Mouse (Mus musculus) spleen, adult 12 weeks (tissue): ENCODE measurements at regions not wholly inside any gene's neighbourhood (a gene's known extent, or its start where the extent isn't known, plus 50 kb on each side); places are given as distances from the start of the nearest gene placed in this dataset.
A peak's percentile ranks its signal among the peaks of the same experiment; 100 is the strongest.

Experiments
- DNase-seq: peaks from one replicate; pipeline ENCODE4 v3.0.0; 2022; ENCODE audit warnings: low spot score

DNA sequence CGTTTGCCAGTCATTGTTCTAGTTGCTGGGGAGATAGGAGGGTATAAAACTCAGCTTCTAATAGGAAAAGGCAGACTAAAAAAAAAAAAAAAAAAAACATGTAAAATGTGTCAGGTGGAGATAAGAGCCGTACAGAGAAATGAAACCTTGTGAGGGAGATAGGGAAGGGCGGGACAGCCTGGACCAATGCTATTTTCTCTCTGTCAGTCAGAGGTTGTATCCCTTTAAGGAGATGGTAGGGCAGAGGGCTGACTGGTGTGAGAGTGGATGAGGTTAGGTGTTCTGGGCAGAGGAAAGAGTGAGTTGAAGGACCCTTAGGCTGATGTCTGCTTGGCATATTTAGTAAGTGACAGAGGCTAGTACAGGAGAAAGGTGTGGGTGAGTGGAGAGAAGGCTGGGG lies 169.2 kb upstream of the Serpine2 start:
- DNase-seq, result peak; percentile 36

DNA sequence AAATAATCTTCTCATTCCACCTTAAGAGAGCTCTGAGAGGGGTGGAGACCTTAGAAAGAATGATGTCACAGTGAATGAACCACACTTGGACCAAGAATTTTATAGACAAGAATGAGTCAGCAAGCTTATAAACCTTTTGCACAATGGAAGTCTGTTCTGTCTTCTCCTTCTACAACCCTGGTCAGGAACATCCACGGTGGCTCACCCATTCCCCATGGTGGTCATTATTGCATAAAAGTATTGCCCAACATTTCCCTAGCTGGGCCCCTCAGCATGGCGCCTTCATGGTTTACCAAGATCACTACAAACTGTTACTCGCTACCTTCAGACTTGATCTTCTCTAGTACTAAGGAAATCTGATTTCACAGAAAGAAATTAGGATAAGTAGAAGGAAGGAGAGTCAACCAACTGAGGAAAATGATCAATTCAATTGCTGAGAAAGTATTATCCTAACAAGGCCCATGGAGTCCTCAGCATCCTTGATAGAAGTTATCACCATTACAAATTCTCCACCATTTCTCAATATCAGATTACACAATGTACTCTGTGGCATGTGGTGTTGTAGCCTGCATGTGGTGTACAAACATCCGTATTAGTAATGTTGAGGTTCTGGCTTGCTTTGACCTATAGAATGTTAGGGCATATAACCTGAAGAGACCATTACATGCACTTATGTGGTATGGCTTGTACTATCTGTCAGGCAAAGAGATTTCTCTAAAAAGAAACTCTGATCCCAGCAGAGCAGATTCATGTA lies 165.1 kb upstream of the Serpine2 start:
- DNase-seq, result no peak

GRCm38 (mm10) chr1:80023518-80024095 lies 162.6 kb upstream of the Serpine2 start:
- DNase-seq, result no peak

DNA sequence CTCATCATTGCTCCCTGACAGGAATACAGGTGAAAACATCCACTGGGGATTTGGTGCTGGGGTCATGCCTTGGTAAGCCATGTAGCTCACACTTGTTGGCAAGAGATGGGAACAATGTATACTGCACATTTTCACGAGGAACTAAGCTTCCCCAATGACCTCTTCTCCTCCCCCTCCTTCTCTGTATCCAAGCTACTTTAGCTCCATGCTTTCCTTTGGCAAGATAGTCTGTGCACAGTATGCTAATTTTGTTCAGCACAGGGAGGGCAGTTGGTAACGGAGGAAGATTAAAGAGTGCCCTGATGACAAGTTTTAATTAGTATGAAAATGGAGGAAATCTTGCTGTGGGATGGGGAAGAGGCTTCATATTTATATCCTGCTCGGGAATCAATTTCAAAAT lies 160.9 kb upstream of the Serpine2 start:
- DNase-seq, result no peak

DNA sequence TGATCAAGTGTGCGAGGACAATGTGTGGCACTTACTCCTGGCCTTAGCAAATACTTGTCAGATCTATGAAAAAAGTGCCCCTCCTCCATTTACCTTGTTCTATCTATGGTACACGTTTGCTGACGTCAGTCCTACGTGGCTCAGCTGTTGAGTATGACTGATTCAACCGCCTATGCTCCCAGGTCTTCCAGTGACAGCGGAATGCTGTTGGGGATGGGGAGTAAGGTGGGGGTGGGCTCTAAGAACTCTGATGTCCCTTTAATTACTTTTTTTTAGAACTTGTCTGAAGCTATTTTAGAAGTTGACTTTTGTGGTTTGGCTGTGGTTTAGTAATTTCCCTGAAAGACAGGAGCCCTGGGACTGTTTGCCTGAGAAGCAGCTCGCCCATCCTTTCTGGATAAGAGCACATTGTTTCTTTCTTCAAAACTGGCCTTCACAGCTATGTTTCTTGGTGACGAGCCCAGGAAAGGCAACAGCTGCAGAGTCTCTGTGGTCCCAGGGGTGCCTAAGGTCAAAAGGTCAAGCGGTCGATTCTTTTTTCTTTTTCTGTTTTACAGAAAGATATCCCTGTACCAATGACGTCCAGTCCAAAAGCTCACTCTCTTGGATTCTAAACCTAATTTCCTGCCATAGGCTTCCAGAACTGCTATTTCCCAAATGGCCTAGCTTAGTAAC lies 157.5 kb upstream of the Serpine2 start:
- DNase-seq, result no peak

GRCm38 (mm10) chr1:80015474-80015873 lies 154.5 kb upstream of the Serpine2 start:
- DNase-seq, result no peak

DNA sequence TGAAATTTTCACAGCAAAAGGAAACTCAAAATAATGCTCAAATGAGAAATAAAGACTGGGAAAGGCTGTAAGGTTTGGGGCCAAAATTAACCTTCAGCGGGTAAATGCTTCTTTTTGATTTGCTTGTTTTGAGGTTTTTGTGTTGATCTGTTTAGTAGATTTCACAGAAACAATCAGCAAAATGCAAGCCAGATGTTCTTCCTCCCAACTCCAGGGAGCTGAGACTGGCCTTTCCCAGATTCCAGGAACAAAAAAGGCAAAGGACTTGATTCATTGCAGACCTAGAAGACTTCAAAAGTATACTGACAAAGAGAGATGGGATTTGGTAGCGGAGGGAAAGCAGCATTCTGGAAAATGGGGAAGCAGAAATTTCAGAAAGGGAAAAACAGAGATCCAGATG lies 153.6 kb upstream of the Serpine2 start:
- no peak for DNase-seq

- DNase-seq, result no peak
These were observed 149.7 kb upstream of the Serpine2 start for GRCm38 (mm10) chr1:80010724-80011123.

- DNase-seq, result peak; percentile 7
These were observed 138.1 kb upstream of the Serpine2 start for GRCm38 (mm10) chr1:79999081-79999480.

DNA sequence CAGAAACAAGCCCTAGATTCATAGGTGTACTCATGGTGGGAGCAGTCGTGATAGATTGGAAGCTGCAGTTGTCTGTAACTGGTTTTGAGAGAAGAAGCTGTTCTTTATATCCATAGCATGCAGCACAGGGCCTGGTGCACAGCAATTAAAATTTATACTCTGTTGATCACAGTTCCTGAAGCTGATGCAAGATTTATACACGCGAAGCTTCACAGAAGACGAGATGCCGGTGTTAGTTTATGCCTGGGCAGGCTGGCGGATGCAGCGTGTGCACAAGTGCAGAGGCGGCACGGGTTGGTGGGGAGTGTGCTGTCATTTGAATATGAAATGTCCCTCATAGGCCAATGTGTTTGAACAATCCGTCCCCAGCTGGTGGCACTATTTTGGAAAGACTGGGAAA lies 136.9 kb upstream of the Serpine2 start:
- no peak for DNase-seq

DNA sequence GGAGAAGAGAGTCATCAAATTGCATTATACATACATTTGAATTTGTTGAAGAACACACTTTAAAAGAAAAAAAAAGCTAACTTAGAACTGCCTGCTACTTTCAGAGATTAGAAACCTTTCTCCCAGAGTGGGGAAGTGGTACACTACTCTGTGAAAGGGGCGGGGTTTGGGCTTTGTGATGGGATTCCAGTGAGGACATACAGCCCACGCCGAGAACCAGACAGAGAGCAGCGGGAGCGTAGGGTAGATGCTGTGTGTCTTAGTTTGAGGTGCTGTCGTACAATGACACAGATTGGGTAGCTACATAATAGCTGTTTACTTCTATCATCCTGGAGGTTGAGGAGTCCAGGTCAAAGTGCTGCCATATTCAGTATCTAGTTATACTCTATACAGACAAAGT lies 136.5 kb upstream of the Serpine2 start:
- no peak for DNase-seq

- DNase-seq, result no peak
These were observed 123.7 kb upstream of the Serpine2 start for GRCm38 (mm10) chr1:79984721-79985120.

GRCm38 (mm10) chr1:79982678-79983280 lies 121.8 kb upstream of the Serpine2 start:
- no peak for DNase-seq

- DNase-seq, result no peak
These were observed 118.9 kb upstream of the Serpine2 start for GRCm38 (mm10) chr1:79979863-79980262.

DNA sequence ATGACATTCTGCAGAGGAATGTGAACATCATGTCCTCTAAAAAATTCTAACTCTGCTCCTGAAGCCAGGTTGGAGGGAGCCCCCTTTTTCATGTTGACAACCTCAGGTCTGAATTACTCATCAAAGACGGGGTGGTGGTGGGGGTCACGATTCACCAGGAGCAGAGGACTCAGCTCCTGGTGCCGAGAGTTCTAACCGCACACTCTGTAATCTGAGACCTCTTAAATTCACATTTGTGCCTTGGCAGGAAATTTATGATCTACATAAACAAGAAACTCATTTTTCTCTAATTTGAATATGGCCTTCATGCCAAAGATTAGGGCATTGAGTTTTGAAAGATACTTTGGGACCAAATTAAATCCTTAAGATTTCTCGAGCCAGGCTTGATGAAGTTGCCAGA lies 117.2 kb upstream of the Serpine2 start:
- DNase-seq, result no peak

- no peak for DNase-seq
These were observed 95.1 kb upstream of the Serpine2 start for GRCm38 (mm10) chr1:79956121-79956520.

GRCm38 (mm10) chr1:79944231-79944630 lies 83.3 kb upstream of the Serpine2 start:
- DNase-seq, result no peak

- DNase-seq, result no peak
These were observed 71.5 kb upstream of the Serpine2 start for GRCm38 (mm10) chr1:79932435-79932834.

DNA sequence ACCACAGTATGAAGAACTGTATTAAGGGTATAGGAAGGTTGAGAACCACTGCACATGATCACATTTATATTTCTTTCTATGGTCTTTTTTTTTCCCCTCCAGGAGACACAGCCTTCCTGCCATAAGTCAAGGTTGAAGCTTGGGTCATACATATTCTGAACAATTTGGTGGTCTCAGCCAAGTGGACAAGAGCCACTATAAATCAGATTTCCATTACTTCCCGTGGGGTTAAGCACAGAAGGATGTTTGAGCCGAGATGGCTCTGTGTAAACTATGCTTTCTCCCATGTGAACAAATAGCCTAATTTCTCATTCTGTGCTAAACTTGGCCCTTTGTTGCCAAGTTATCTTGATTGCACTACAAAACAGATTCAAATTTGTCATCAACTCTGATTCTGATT lies 66.8 kb upstream of the Serpine2 start:
- no peak for DNase-seq

- no peak for DNase-seq
These were observed 64.8 kb upstream of the Serpine2 start for GRCm38 (mm10) chr1:79925776-79926175.

DNA sequence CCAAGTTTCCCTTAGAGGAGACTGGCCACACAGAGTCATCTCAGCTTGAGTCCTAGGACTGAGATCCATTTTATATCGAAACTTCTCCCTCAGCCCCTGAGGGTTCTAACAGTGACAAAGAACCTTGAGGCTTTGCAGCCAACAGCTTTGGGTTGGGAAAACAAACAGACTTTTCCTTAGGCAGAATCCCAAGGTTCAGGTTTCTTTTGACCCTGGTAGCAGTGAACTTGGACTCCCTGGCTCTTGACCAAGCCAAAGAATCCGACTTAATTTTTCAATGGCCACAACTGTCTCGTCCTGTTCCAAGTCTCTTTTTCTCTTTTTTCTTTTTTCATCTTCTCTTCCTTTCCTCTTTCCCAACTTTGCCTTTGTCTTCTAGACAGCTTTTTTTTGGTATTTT lies 60.9 kb upstream of the Serpine2 start:
- no peak for DNase-seq

- no peak for DNase-seq
These were observed 60.4 kb upstream of the Serpine2 start for GRCm38 (mm10) chr1:79921333-79921732.
